Mouse (Mus musculus) lung, postnatal 0 days (tissue): Measurements from ENCODE around the gene Slc35f3. TPM values are rescaled to one million over a fixed set of nuclear protein-coding genes. Genes with fewer than 3 reads are reported as not detected.

Experiments used
- ATAC-seq: fragments of 200-750 bp; cut with Nextera tagmentation; 2 replicates; pipeline ENCODE4 v1.8.0; 2017; ENCODE audit warnings: moderate library complexity
- DNase-seq: peaks from one replicate; pipeline ENCODE4 v3.0.0-alpha.2; 2016; ENCODE audit warnings: low spot score
- H3K27ac ChIP-seq: fragments of 300-500 bp; sonication (generic); 2 replicates; pipeline ENCODE4 v1.5.1; 2014; ENCODE audit warnings: antibody characterized with exemption, mild to moderate bottlenecking, low read length, mixed read lengths
- H3K27me3 ChIP-seq: fragments of 300-500 bp; sonication (generic); replicated peaks from 2 replicates; pipeline ENCODE4 v1.6.1; 2014; ENCODE audit warnings: low read length, mixed read lengths; ENCODE audit not compliant: insufficient read depth
- H3K36me3 ChIP-seq: fragments of 300-500 bp; sonication (generic); 2 replicates; pipeline ENCODE4 v1.6.1; 2014; ENCODE audit warnings: low read length, mixed read lengths; ENCODE audit not compliant: insufficient read depth
- H3K4me1 ChIP-seq: fragments of 300-500 bp; sonication (generic); 2 replicates; pipeline ENCODE4 v1.6.1; 2014; ENCODE audit warnings: antibody characterized with exemption, low read depth, low read length, mixed read lengths; ENCODE audit not compliant: insufficient read depth
- H3K4me2 ChIP-seq: fragments of 300-500 bp; sonication (generic); replicated peaks from 2 replicates; pipeline ENCODE4 v1.6.1; 2014; ENCODE audit warnings: low read depth, mild to moderate bottlenecking, low read length, moderate library complexity, mixed read lengths
- H3K4me3 ChIP-seq: fragments of 300-500 bp; sonication (generic); 2 replicates; pipeline ENCODE4 v1.5.1; 2014; ENCODE audit warnings: low read depth, low read length
- H3K9ac ChIP-seq: fragments of 300-500 bp; sonication (generic); replicated peaks from 2 replicates; pipeline ENCODE4 v1.6.1; 2014; ENCODE audit warnings: low read depth, mild to moderate bottlenecking
- H3K9me3 ChIP-seq: fragments of 300-500 bp; sonication (generic); 2 replicates; pipeline ENCODE4 v1.6.1; 2016; ENCODE audit warnings: low read length, mixed read lengths
- CTCF ChIP-seq: IDR thresholded peaks from 2 replicates; pipeline ENCODE4 v1.5.1; 2016; ENCODE audit warnings: antibody characterized with exemption, mild to moderate bottlenecking
- EP300 ChIP-seq: IDR thresholded peaks from 2 replicates; pipeline ENCODE4 v1.6.1; 2016; ENCODE audit warnings: antibody characterized with exemption, mild to moderate bottlenecking, control low read depth
- WGBS: fragments of 180-500 bp; shearing (Covaris S2); extraction: QIAGEN DNeasy Blood & Tissue Kit; methylation state at CpG from one replicate; pipeline ENCODE4 v1.1.7; 2014; 5-methylcytosine and 5-hydroxymethylcytosine counted together
- polyA plus RNA-seq: library from polyadenylated mRNA; unstranded; fragments of >200 nt; fragmentation: Nextera tagmentation; extraction: Ambion mirVana; gene quantifications from 2 replicates; pipeline ENCODE4 v1.2.1, GENCODE M21; 2015

Slc35f3 gene
- polyA plus RNA-seq, 1 experiment from 2014 or later = 0.38 TPM

DNA sequence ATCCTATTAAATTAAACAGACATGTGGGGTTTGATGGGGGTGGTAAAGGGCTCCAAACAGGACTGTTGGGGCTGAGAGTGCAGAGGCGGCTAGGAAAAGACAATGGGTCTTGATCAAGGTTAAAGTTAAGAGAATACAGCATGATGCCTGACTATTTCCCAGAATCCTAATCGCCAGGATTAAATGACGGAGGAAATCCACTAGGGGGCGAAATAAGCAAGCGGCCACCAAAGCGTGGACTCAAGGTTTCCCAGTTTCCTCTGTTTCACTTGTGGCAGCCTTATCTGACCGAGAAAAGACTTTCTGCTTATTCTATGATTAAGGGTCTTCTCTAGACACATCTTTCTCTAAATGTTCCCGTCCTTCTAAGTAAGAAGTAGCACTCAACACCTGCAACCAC, 31.2 kb upstream of the Slc35f3 start:
- Histone ChIP-seq H3K4me3 (no peak overlapping the region), H3K4me1 (no peaks in the 10 kb centered on the region), H3K27me3 (no peaks in the 10 kb centered on the region), H3K4me2 (no peak overlapping the region), H3K9ac (no peak overlapping the region), H3K27ac (no peak overlapping the region), H3K36me3 (no peaks in the 10 kb centered on the region), H3K9me3 (no peaks in the 10 kb centered on the region)
- TF ChIP-seq EP300 (no peak), CTCF (peak; percentile 72)
- WGBS = 25% methylated on average over 8 of the region's 8 CpGs
- ATAC-seq = no peak
- DNase-seq = peak; percentile 47

DNA sequence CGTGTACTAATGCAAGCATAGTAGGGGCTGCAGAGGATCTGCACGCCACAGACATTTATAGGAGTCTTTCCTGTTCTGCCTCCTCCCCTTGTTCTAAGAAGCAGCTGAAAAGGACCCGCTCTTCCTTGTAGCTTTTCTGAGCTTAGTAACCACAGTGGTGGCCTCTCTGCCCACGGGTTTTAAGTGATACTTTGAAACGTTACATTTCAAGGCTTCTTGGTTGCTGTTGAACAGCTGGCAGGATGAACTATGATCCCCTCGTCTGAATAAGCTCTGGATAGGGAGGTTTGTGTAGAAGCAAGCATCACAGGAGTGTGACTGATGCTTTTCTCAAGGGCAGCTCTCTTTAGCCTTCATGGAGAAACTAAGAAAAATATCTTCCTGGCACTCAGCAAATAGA, 28.6 kb upstream of the Slc35f3 start:
- Histone ChIP-seq H3K27ac (no peak overlapping the region), H3K27me3 (no peaks in the 10 kb centered on the region), H3K4me2 (no peak overlapping the region), H3K9me3 (no peaks in the 10 kb centered on the region), H3K4me3 (no peak overlapping the region), H3K36me3 (no peaks in the 10 kb centered on the region), H3K4me1 (no peaks in the 10 kb centered on the region), H3K9ac (no peak overlapping the region)
- WGBS = 38% methylated on average over 6 of the region's 6 CpGs
- no peak for TF ChIP-seq EP300
- TF ChIP-seq CTCF = no peak
- DNase-seq (no peak), ATAC-seq (no peak)

DNA sequence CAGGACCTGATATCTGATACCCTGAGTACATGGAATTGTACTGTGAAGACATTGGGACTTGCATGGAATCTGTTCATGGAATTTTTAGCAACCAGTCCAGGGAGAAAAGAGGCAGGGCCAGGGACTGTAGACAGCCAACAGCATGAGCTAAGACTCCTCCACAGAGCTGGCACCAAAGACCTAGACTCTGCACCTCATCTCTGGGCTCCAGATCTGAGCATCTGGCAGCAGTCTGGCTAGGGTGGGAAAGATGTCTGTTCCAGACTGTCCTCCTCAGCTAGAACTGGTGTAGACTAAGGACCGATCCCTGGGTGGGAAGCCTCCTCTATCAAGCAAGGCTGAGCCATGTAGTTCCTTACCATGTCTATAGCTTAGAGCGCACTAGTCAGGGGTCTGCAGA, 25.9 kb upstream of the Slc35f3 start:
- 87% methylated on average over 2 of the region's 2 CpGs for whole genome bisulfite sequencing
- Histone ChIP-seq H3K4me2 (no peak overlapping the region), H3K27me3 (no peaks in the 10 kb centered on the region), H3K36me3 (no peaks in the 10 kb centered on the region), H3K4me1 (no peaks in the 10 kb centered on the region), H3K9me3 (no peaks in the 10 kb centered on the region), H3K9ac (no peak overlapping the region), H3K4me3 (no peak overlapping the region), H3K27ac (no peak overlapping the region)
- no peak for ATAC-seq
- TF ChIP-seq CTCF (no peak), EP300 (no peak)
- DNase-seq = no peak

DNA sequence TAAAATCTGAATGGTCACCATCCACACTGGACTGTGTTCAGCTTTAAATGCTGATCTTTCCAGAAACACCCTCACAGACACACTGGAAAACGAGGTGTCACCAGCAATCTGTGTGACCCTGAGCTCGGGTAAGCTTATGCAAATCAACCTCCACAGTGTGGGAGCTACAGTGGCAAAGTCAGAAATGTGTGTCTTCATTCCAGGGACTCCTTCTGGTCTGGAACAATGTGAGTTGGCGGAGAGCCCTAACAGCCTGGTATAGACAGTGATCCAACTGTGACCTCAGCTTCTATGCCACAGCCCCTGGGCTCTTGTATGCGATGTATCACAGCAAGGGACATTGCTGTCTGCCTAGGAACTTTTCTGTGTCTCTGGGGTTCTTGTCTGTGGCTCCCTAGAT, 25.3 kb upstream of the Slc35f3 start:
- no peak overlapping the region for H3K27ac ChIP-seq
- no peak overlapping the region for H3K9ac ChIP-seq
- no peak for TF ChIP-seq EP300
- TF ChIP-seq CTCF = no peak
- no peaks in the 10 kb centered on the region for H3K4me1 ChIP-seq
- no peaks in the 10 kb centered on the region for H3K36me3 ChIP-seq
- no peaks in the 10 kb centered on the region for H3K27me3 ChIP-seq
- no peak for ATAC-seq
- no peaks in the 10 kb centered on the region for H3K9me3 ChIP-seq
- 53% methylated on average over 4 of the region's 4 CpGs for WGBS
- no peak overlapping the region for H3K4me3 ChIP-seq
- H3K4me2 ChIP-seq = no peak overlapping the region
- DNase-seq = no peak

DNA sequence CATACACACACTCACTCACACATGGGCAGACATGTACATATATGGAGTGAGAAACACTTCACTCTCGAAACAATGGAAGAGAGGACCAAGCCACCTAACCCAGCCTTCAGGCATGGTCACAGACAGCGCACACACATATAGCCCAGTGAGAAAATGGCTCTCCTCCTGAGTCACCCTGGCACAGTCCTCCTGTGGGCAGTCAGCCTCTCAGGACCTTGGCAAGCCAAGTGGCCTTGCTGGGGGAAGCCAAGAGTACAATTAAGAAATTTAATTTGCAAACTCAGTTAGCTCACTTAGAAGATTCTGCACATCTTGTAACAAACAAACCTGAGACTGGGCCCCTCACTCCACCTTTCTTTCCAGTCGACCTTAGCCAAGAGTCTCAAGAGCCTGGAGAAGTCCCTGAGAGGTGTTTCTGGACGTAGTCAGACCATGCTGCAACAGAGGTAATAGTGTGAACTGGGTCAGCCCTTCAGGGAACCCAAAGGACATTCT, 23.4 kb upstream of the Slc35f3 start:
- no peak for ATAC-seq
- H3K9ac ChIP-seq = no peak overlapping the region
- no peaks in the 10 kb centered on the region for H3K36me3 ChIP-seq
- DNase-seq = no peak
- H3K4me2 ChIP-seq = no peak overlapping the region
- H3K27ac ChIP-seq = no peak overlapping the region
- no peaks in the 10 kb centered on the region for H3K27me3 ChIP-seq
- H3K9me3 ChIP-seq = no peaks in the 10 kb centered on the region
- no peak overlapping the region for H3K4me3 ChIP-seq
- WGBS = 50% methylated on average over 4 of the region's 4 CpGs
- no peaks in the 10 kb centered on the region for H3K4me1 ChIP-seq
- TF ChIP-seq CTCF = no peak

DNA sequence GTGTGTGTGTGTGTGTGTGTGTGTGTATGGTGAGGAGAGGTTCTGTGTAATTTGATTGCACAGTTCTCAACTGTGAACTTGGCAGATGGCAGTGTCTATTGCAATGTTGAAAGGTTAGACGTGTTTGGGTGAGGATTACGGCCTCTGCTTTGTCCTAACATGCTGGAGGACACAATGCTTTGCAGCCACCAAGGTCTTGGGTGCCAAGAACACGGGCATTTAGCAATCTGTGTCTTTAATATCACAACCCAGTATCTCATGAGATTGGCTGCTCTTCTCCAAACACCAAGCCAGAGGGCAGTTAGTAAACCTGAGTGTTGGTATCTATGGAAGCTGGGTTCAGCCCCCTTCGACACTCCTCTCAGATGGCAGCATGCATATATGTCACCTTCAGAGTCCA, 22.5 kb upstream of the Slc35f3 start:
- Histone ChIP-seq H3K9me3 (no peaks in the 10 kb centered on the region), H3K36me3 (no peaks in the 10 kb centered on the region), H3K27me3 (no peaks in the 10 kb centered on the region), H3K9ac (no peak overlapping the region), H3K4me3 (no peak overlapping the region), H3K4me1 (no peaks in the 10 kb centered on the region), H3K27ac (no peak overlapping the region), H3K4me2 (no peak overlapping the region)
- WGBS = 59% methylated on average over 4 of the region's 4 CpGs
- no peak for ATAC-seq
- no peak for DNase-seq
- no peak for TF ChIP-seq CTCF
- TF ChIP-seq EP300 = no peak

DNA sequence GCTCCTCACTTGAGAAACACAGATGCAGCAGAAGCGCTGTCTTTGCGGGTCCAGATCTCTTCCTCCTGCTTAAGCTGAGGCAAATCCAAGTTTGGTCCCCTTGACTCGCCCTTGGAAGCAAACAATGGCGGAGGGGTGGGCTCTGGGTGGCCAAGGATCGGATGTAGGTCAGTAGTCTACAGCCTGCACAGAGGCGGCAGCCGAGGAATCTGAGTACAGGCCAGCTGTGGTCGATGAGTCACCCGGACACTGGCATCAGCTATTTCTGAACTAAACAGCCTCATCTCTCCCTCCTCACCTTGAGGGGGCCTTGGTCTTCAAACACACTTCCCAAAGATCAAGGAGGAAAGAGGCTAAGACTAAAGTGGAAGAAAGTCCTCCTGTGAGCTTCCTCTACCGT, 6.4 kb upstream of the Slc35f3 start:
- no peaks in the 10 kb centered on the region for H3K4me1 ChIP-seq
- H3K4me3 ChIP-seq = no peak overlapping the region
- no peak for TF ChIP-seq EP300
- no peak for TF ChIP-seq CTCF
- H3K27ac ChIP-seq = no peak overlapping the region
- no peaks in the 10 kb centered on the region for H3K36me3 ChIP-seq
- DNase-seq = no peak
- ATAC-seq = no peak
- 65% methylated on average over 10 of the region's 10 CpGs for WGBS
- H3K9ac ChIP-seq = no peak overlapping the region
- H3K4me2 ChIP-seq = no peak overlapping the region
- H3K27me3 ChIP-seq = no peaks in the 10 kb centered on the region
- no peaks in the 10 kb centered on the region for H3K9me3 ChIP-seq
